Mouse (Mus musculus): ENCODE measurements at regions not wholly inside any gene's neighbourhood (a gene's known extent, or its start where the extent isn't known, plus 50 kb on each side); places are given as distances from the start of the nearest gene placed in this dataset.
"Not testable (repeated sequence)": the region's sequence is repeated elsewhere in the genome, so short reads cannot be mapped to it uniquely, and the experiment has no call there.

DNA sequence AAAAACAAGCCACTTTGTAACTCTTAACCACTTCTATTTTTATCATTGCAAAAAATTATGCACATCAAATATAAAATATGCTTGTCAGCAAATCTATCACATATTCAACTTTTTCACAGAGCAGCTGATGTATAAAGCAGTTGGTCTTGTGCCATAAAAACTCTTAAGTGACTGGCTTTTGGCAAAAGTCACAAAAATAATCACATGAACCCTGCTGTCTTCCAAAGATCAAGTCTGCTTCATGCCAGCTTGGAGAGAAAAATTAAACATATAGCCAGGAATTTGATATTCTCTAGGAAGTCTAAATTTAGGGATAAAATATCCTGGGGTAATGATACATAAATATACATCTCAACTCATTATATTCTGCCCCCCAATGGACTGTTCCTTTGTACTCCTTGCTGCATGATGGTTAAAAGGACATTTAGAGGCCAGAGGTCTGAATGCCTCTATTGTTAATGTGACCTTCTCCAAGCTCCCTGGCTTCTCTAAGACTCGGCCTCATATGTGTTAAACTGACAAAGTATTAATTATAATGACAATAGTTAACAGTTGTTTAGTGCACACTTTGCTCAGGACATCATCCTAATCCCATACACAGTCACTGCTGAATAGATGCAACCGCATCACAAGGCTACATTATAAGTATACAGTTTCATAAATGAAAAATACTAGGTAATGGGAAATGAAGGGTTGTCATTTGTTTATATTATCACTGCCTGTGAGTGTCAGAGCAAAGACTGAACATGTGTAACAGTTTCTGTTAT, 422.9 kb upstream of the Hs3st1 start:
- DNase-seq (ENCODE audit: low read depth in 1 of 2, low spot score in 2 of 2), result no peak
- H3K36me3 ChIP-seq (ENCODE audit: control insufficient read depth, insufficient read depth, low read length), result no peaks in the 10 kb centered on the region
- no peaks in the 10 kb centered on the region for H3K4me1 ChIP-seq (ENCODE audit: control insufficient read depth, insufficient read depth, insufficient read length)
- 76% methylated on average over 2 of the region's 2 CpGs for WGBS
- H3K27ac ChIP-seq (ENCODE audit: insufficient read depth, low read length), result no peak overlapping the region
- H3K27me3 ChIP-seq (ENCODE audit: control insufficient read depth, insufficient read depth, low read length), result no peaks in the 10 kb centered on the region
- TF ChIP-seq POLR2A (IDR thresholded peaks at IDR 0.05; ENCODE audit: low read depth, low read length), result no peak
- H3K4me3 ChIP-seq (ENCODE audit: extremely low read depth, insufficient read depth, insufficient read length), result no peak overlapping the region

DNA sequence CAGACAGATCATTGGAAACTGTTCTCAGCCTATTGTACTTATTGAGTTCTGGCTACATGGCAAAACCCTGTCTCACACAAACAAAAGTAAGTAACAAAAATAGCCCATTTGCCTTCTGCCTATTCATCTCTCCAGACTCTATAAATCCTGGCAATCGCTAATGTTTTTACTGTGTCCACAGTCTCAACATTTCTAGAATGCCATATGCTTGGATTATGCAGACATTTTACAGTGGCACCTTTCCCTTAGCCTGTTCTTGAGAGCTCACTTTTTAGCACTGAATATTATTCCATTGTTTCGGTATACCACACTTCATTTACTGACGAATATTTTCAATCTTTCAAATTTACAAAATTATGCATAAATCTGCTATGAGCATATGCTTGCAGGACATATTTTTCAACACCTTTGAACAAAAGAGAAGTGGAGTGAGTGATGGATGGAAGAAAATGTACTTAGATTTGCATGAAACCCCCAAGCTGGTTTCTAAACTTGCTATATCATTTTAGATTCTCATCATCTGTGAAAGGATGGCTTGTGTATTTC, 381.5 kb upstream of the Hs3st1 start:
- Histone ChIP-seq H3K36me3 (ENCODE audit: control insufficient read depth, insufficient read depth, low read length) (no peaks in the 10 kb centered on the region), H3K27ac (ENCODE audit: insufficient read depth, low read length) (no peak overlapping the region), H3K4me1 (ENCODE audit: control insufficient read depth, insufficient read depth, insufficient read length) (no peaks in the 10 kb centered on the region), H3K27me3 (ENCODE audit: control insufficient read depth, insufficient read depth, low read length) (no peaks in the 10 kb centered on the region), H3K4me3 (ENCODE audit: extremely low read depth, insufficient read depth, insufficient read length) (no peak overlapping the region)
- DNase-seq (ENCODE audit: low read depth in 1 of 2, low spot score in 2 of 2), result no peak
- no peak for TF ChIP-seq POLR2A (IDR thresholded peaks at IDR 0.05; ENCODE audit: low read depth, low read length)
- TF ChIP-seq CTCF (IDR thresholded peaks at IDR 0.05; ENCODE audit: extremely low read depth, insufficient read depth, insufficient read length, insufficient replicate concordance), result no peak
- 89% methylated on average over 3 of the region's 3 CpGs for WGBS

DNA sequence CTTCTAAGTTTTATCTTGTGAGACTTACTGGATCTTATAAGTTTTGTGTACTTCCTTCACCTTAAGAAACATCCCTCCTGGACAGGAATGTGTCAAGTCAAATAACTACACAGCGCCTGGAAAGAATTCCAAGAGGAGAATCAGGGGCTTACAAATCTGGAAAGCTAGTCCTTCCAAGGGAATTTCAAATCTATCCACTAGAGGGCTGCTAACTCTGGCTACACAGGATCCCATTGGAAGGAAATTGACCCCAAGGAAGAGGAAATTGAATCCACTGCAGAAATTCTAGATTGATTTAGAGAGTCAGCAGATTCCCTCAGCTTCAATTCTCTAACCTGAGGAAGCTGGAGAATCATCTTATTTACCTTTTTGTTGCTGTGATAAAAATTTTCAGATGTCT, 369.1 kb upstream of the Hs3st1 start:
- no peak overlapping the region for H3K27ac ChIP-seq (ENCODE audit: insufficient read depth, low read length)
- no peaks in the 10 kb centered on the region for H3K4me1 ChIP-seq (ENCODE audit: control insufficient read depth, insufficient read depth, insufficient read length)
- 73% methylated on average over 1 of the region's 1 CpGs for WGBS
- H3K4me3 ChIP-seq (ENCODE audit: extremely low read depth, insufficient read depth, insufficient read length), result no peak overlapping the region
- TF ChIP-seq CTCF (IDR thresholded peaks at IDR 0.05; ENCODE audit: extremely low read depth, insufficient read depth, insufficient read length, insufficient replicate concordance), result no peak
- TF ChIP-seq POLR2A (IDR thresholded peaks at IDR 0.05; ENCODE audit: low read depth, low read length), result no peak
- DNase-seq (ENCODE audit: low read depth in 1 of 2, low spot score in 2 of 2), result no peak
- no peaks in the 10 kb centered on the region for H3K36me3 ChIP-seq (ENCODE audit: control insufficient read depth, insufficient read depth, low read length)
- H3K27me3 ChIP-seq (ENCODE audit: control insufficient read depth, insufficient read depth, low read length), result no peaks in the 10 kb centered on the region

DNA sequence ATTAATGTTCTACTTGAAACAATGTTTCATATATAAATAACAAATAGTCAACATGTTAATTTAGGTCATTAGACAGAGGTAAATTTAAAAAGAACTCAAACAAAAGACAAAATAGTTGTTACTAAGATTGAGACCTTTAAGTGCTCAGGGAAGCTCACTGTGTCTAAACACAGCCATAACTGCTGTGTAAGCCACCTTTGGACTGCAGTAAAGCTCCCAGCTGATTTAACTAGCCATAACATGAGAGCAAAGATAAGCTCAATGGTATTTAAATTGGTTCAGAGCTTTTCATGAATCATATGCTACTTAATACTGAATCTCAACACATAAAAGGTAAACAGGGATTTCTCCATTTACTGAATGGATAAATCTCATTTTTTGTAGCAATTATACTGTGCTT, 361.6 kb upstream of the Hs3st1 start:
- no peak overlapping the region for H3K27ac ChIP-seq (ENCODE audit: insufficient read depth, low read length)
- H3K36me3 ChIP-seq (ENCODE audit: control insufficient read depth, insufficient read depth, low read length), result no peaks in the 10 kb centered on the region
- TF ChIP-seq CTCF (IDR thresholded peaks at IDR 0.05; ENCODE audit: extremely low read depth, insufficient read depth, insufficient read length, insufficient replicate concordance), result no peak
- TF ChIP-seq POLR2A (IDR thresholded peaks at IDR 0.05; ENCODE audit: low read depth, low read length), result no peak
- H3K27me3 ChIP-seq (ENCODE audit: control insufficient read depth, insufficient read depth, low read length), result no peaks in the 10 kb centered on the region
- DNase-seq (ENCODE audit: low read depth in 1 of 2, low spot score in 2 of 2), result no peak
- H3K4me1 ChIP-seq (ENCODE audit: control insufficient read depth, insufficient read depth, insufficient read length), result no peaks in the 10 kb centered on the region
- H3K4me3 ChIP-seq (ENCODE audit: extremely low read depth, insufficient read depth, insufficient read length), result no peak overlapping the region

DNA sequence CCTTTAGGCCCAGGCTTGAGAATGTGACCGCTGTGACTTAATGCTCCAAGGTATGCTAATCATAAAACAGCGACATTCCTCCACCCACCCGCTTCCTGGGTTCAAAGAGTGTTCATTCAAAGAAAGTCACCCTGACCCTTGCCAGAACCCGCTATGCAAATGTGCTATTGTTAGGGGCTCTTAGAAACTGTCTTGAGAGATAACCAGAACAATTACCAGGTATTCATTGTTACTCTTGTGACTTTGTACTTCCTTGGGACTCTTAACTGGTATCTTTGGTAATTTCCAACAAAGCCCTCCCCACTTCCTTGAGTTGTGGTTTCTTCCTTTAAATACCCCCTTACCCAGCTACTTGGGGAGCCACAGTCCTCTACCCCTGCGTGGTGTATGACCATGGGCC, 334.3 kb upstream of the Hs3st1 start:
- H3K4me3 ChIP-seq (ENCODE audit: extremely low read depth, insufficient read depth, insufficient read length); H3K27ac ChIP-seq (ENCODE audit: insufficient read depth, low read length); DNase-seq (ENCODE audit: low read depth in 1 of 2, low spot score in 2 of 2); H3K4me1 ChIP-seq (ENCODE audit: control insufficient read depth, insufficient read depth, insufficient read length); H3K36me3 ChIP-seq (ENCODE audit: control insufficient read depth, insufficient read depth, low read length); H3K27me3 ChIP-seq (ENCODE audit: control insufficient read depth, insufficient read depth, low read length): not testable (repeated sequence)
- WGBS, result 86% methylated on average over 5 of the region's 5 CpGs

DNA sequence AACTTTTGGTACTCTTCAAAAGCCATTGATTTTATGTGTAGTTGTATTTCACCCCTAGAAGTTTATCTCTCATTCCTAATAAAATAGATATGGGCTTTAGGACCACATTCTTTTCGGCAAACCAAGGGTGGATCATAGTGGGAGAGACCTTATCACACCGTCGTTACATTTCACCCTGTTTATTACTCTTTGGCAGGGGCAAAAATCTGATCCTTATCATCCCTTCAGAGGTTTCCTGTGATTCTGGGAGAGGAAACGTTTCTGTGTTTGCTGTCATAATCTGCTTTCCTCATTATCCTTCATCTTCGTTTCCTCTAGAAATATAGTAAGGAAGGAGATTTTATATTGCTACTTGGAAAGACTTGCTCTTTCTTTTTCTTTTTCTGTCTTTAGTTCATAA, 290.0 kb upstream of the Hs3st1 start:
- WGBS, result 10% methylated on average over 5 of the region's 5 CpGs
- Histone ChIP-seq H3K4me3 (ENCODE audit: extremely low read depth, insufficient read depth, insufficient read length) (no peak overlapping the region), H3K27ac (ENCODE audit: insufficient read depth, low read length) (no peak overlapping the region), H3K36me3 (ENCODE audit: control insufficient read depth, insufficient read depth, low read length) (no peaks in the 10 kb centered on the region), H3K4me1 (ENCODE audit: control insufficient read depth, insufficient read depth, insufficient read length) (no peaks in the 10 kb centered on the region), H3K27me3 (ENCODE audit: control insufficient read depth, insufficient read depth, low read length) (no peaks in the 10 kb centered on the region)
- TF ChIP-seq POLR2A (IDR thresholded peaks at IDR 0.05; ENCODE audit: low read depth, low read length), result no peak
- TF ChIP-seq CTCF (IDR thresholded peaks at IDR 0.05; ENCODE audit: extremely low read depth, insufficient read depth, insufficient read length, insufficient replicate concordance), result no peak
- no peak for DNase-seq (ENCODE audit: low read depth in 1 of 2, low spot score in 2 of 2)

DNA sequence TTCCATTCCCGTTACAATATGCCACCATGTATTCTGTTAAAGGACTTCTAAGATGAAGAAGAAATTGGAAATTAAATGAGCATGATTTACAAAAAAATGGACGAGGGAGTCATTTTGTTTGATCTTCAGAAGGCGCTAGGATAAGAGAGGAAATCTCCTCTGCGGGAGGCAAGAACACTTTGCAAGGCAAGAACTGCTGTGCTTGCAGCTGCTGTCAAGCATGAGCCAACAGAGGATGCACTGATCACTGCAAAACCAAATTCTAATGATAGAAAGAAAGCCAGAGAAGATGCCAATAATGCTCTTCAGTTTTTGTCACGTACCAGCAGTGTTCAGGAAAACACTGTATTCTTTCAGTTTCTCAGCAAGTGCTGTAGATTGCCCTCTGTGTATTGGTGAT, 279.2 kb upstream of the Hs3st1 start:
- TF ChIP-seq POLR2A (IDR thresholded peaks at IDR 0.05; ENCODE audit: low read depth, low read length) (no peak), CTCF (IDR thresholded peaks at IDR 0.05; ENCODE audit: extremely low read depth, insufficient read depth, insufficient read length, insufficient replicate concordance) (no peak)
- no peak overlapping the region for H3K4me3 ChIP-seq (ENCODE audit: extremely low read depth, insufficient read depth, insufficient read length)
- no peaks in the 10 kb centered on the region for H3K4me1 ChIP-seq (ENCODE audit: control insufficient read depth, insufficient read depth, insufficient read length)
- no peak for DNase-seq (ENCODE audit: low read depth in 1 of 2, low spot score in 2 of 2)
- H3K36me3 ChIP-seq (ENCODE audit: control insufficient read depth, insufficient read depth, low read length), result no peaks in the 10 kb centered on the region
- no peaks in the 10 kb centered on the region for H3K27me3 ChIP-seq (ENCODE audit: control insufficient read depth, insufficient read depth, low read length)
- no peak overlapping the region for H3K27ac ChIP-seq (ENCODE audit: insufficient read depth, low read length)
- WGBS, result 85% methylated on average over 5 of the region's 5 CpGs
